Mouse (Mus musculus) spleen, adult 2 months (tissue): ENCODE measurements around the gene H2al1g.

ENCODE experiments used
- CTCF ChIP-seq: fragments of 200-500 bp; IDR thresholded peaks from 2 replicates; pipeline ENCODE4 v1.5.1; 2011; ENCODE audit warnings: mild to moderate bottlenecking, inconsistent platforms; ENCODE audit not compliant: insufficient read depth, insufficient read length, insufficient replicate concordance; ENCODE audit errors: extremely low read depth
- POLR2A ChIP-seq: fragments of 200-500 bp; IDR thresholded peaks from 2 replicates; pipeline ENCODE4 v1.6.1; 2011; ENCODE audit warnings: low read depth, low read length, inconsistent platforms

- TF ChIP-seq POLR2A = no peak
- TF ChIP-seq CTCF = no peak
Observed at GRCm38 (mm10) chrX:11277083-11277482, 41.0 kb upstream of the H2al1g start.
